7 mouse cellular contexts compared by ENCODE assay signal in the genomic region with DNA sequence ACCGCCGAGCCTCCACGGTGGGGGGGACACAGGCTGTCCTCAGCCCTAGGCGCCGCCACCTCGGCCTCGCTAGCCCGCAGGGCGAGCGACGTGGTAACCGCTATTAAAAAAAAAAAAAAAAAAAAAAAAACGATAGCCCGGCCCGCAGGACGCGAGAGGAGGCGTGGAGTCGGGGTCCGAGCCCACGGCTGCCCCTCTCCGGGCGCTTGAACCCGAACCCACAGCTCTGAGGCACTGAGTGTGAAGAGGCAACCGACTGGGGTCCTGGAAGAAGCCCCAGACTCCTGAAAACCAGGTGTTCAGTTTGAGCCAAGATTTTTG. TPM values are rescaled to one million over a fixed set of nuclear protein-coding genes. Genes with fewer than 3 reads are reported as not detected.
DNase-seq lines count a peak whose midpoint lies in the region; ATAC-seq lines count a peak whose summit lies in the region.

No protein-coding gene starts in this region.

- no peaks in the 10 kb centered on the region for H3K9me3 ChIP-seq in lung, embryonic 16.5 days (ENCODE audit: control insufficient read depth, low read length)
- no peaks in the 10 kb centered on the region for H3K9me3 ChIP-seq in erythroblast, embryonic 14.5 days (ENCODE audit: control insufficient read depth, low read length)
- no peaks in the 10 kb centered on the region for H3K9me3 ChIP-seq in limb, embryonic 12.5 days
- no peaks in the 10 kb centered on the region for H3K9me3 ChIP-seq in stomach, embryonic 14.5 days (ENCODE audit: control insufficient read depth, low read depth, low read length)

- 0% methylated on average over 24 of the region's 25 CpGs for WGBS in lung, embryonic 16.5 days
- WGBS in limb, embryonic 12.5 days: 0% methylated on average over 24 of the region's 25 CpGs
- under 1% methylated on average over 25 of the region's 25 CpGs for WGBS in stomach, embryonic 14.5 days

- peak; percentile 83 for ATAC-seq in lung, embryonic 16.5 days (ENCODE audit: low read depth)
- no peak for ATAC-seq in limb, embryonic 12.5 days (ENCODE audit: insufficient number of reproducible peaks, insufficient read depth, low FRiP score, low TSS enrichment, low read depth)
- no peak for ATAC-seq in stomach, embryonic 14.5 days (ENCODE audit: insufficient number of reproducible peaks, insufficient read depth, low FRiP score, low read depth)
- ATAC-seq in frontal cortex, adult (ENCODE audit: low TSS enrichment): no peak; the same call in 1 of the 2 replicates

- H3K36me3 ChIP-seq in lung, embryonic 16.5 days (ENCODE audit: control insufficient read depth, insufficient read depth, low read length): no peaks in the 10 kb centered on the region
- no peaks in the 10 kb centered on the region; the same call in none of the 2 replicates for H3K36me3 ChIP-seq in erythroblast, embryonic 14.5 days (ENCODE audit: control insufficient read depth)
- no peaks in the 10 kb centered on the region for H3K36me3 ChIP-seq in limb, embryonic 12.5 days
- no peaks in the 10 kb centered on the region for H3K36me3 ChIP-seq in stomach, embryonic 14.5 days (ENCODE audit: control insufficient read depth, insufficient read depth, low read length)

- H3K27ac ChIP-seq in lung, embryonic 16.5 days (ENCODE audit: low read length): peak overlapping the region; percentile 62; the same call in 1 of the 2 replicates
- peak overlapping the region; percentile 83 for H3K27ac ChIP-seq in limb, embryonic 12.5 days
- H3K27ac ChIP-seq in stomach, embryonic 14.5 days (ENCODE audit: low read length): peak overlapping the region; percentile 45

- H3K4me3 ChIP-seq in lung, embryonic 16.5 days (ENCODE audit: low read length): peak overlapping the region; percentile 90
- H3K4me3 ChIP-seq in erythroblast, embryonic 14.5 days (replicated peaks): peak overlapping the region; percentile 88
- H3K4me3 ChIP-seq in limb, embryonic 12.5 days (replicated peaks): peak overlapping the region; percentile 67
- H3K4me3 ChIP-seq in stomach, embryonic 14.5 days (ENCODE audit: low read depth, low read length): peak overlapping the region; percentile 50

- peaks cover 19% of the 10 kb centered on the region for H3K4me1 ChIP-seq in lung, embryonic 16.5 days (replicated peaks; ENCODE audit: control insufficient read depth, insufficient read depth, low read length)
- H3K4me1 ChIP-seq in erythroblast, embryonic 14.5 days (ENCODE audit: control insufficient read depth): peaks cover 28% of the 10 kb centered on the region
- H3K4me1 ChIP-seq in limb, embryonic 12.5 days (replicated peaks): peaks cover 17% of the 10 kb centered on the region
- H3K4me1 ChIP-seq in stomach, embryonic 14.5 days (ENCODE audit: control insufficient read depth, insufficient read depth, low read length): 0 out of 2 replicates have a peak, but pooled peaks cover 6% of the 10 kb centered on the region

- peak overlapping the region; percentile 81 for H3K4me2 ChIP-seq in lung, embryonic 16.5 days (ENCODE audit: low read depth, low read length)
- peak overlapping the region; percentile 72 for H3K4me2 ChIP-seq in limb, embryonic 12.5 days
- H3K4me2 ChIP-seq in stomach, embryonic 14.5 days (replicated peaks; ENCODE audit: low read depth, low read length): peak overlapping the region; percentile 85

- H3K9ac ChIP-seq in lung, embryonic 16.5 days (ENCODE audit: low read length): peak overlapping the region; percentile 92
- peak overlapping the region; percentile 84 for H3K9ac ChIP-seq in limb, embryonic 12.5 days (replicated peaks)
- H3K9ac ChIP-seq in stomach, embryonic 14.5 days (replicated peaks; ENCODE audit: low read depth, low read length): peak overlapping the region; percentile 89

- no peaks in the 10 kb centered on the region for H3K27me3 ChIP-seq in lung, embryonic 16.5 days (ENCODE audit: control insufficient read depth, insufficient read depth, low read depth, low read length)
- H3K27me3 ChIP-seq in erythroblast, embryonic 14.5 days (ENCODE audit: control insufficient read depth): no peaks in the 10 kb centered on the region
- H3K27me3 ChIP-seq in limb, embryonic 12.5 days: no peaks in the 10 kb centered on the region
- no peaks in the 10 kb centered on the region for H3K27me3 ChIP-seq in stomach, embryonic 14.5 days (ENCODE audit: control insufficient read depth, insufficient read depth, low read length)

- DNase-seq in lung, postnatal 4 days: no peak
- DNase-seq in frontal cortex, postnatal 36 days (ENCODE audit: low spot score in 2 of 2): no peak

RNA-seq across cellular contexts. Expression of a gene that starts 11.9 kb away (rescaled TPM):
- polyA plus RNA-seq in lung, embryonic 16.5 days (2015; fragmentation: Nextera tagmentation; extraction: Ambion mirVana): 9.4 TPM in 2 replicates
- polyA plus RNA-seq in erythroblast, embryonic 14.5 days (2012): 0.32 and 0.38 TPM in 2 replicates
- 4.9 and 6.6 TPM in 2 replicates for polyA plus RNA-seq in limb, embryonic 12.5 days (2016; fragmentation: Nextera tagmentation; extraction: Ambion mirVana)
- 8.8 and 9.0 TPM in 2 replicates for polyA plus RNA-seq in stomach, embryonic 14.5 days (2014; fragmentation: Nextera tagmentation; extraction: Ambion mirVana)

RNA-seq across cellular contexts. Expression of a gene that starts 12.3 kb away (rescaled TPM):
- polyA plus RNA-seq in lung, embryonic 16.5 days (2015; fragmentation: Nextera tagmentation; extraction: Ambion mirVana): 23.3 and 28.5 TPM in 2 replicates
- 0.07 and 0.15 TPM in 2 replicates for polyA plus RNA-seq in erythroblast, embryonic 14.5 days (2012)
- 26.5 and 29.6 TPM in 2 replicates for polyA plus RNA-seq in limb, embryonic 12.5 days (2016; fragmentation: Nextera tagmentation; extraction: Ambion mirVana)
- polyA plus RNA-seq in stomach, embryonic 14.5 days (2014; fragmentation: Nextera tagmentation; extraction: Ambion mirVana): 24.0 and 25.2 TPM in 2 replicates

RNA-seq across cellular contexts. Expression of a gene that starts 47.3 kb away (rescaled TPM):
- polyA plus RNA-seq in lung, embryonic 16.5 days (2015; fragmentation: Nextera tagmentation; extraction: Ambion mirVana): 421 and 425 TPM in 2 replicates
- polyA plus RNA-seq in erythroblast, embryonic 14.5 days (2012): 0.24 and 0.45 TPM in 2 replicates
- polyA plus RNA-seq in limb, embryonic 12.5 days (2016; fragmentation: Nextera tagmentation; extraction: Ambion mirVana): 484 and 487 TPM in 2 replicates
- polyA plus RNA-seq in stomach, embryonic 14.5 days (2014; fragmentation: Nextera tagmentation; extraction: Ambion mirVana): 480 and 481 TPM in 2 replicates

Comparison
In these comparisons a context has a peak if more than half of its experiments do, and no peak if none do; other contexts are left out.
1. RNA of a gene that starts 12.3 kb away (polyA plus RNA-seq): 26.5 to 29.6 TPM in limb, embryonic 12.5 days, 23.3 to 28.5 TPM in lung, embryonic 16.5 days and 24.0 to 25.2 TPM in stomach, embryonic 14.5 days; 0.07 to 0.15 TPM in erythroblast, embryonic 14.5 days; every median in the first group is over 10 times any median in the second.
2. RNA of a gene that starts 47.3 kb away (polyA plus RNA-seq): 484 to 487 TPM in limb, embryonic 12.5 days, 480 to 481 TPM in stomach, embryonic 14.5 days and 421 to 425 TPM in lung, embryonic 16.5 days; 0.24 to 0.45 TPM in erythroblast, embryonic 14.5 days; every median in the first group is over 100 times any median in the second.
3. Peak in every context shown above with its lines, with median percentiles within 50 percentile points of each other: H3K27ac ChIP-seq, H3K4me2 ChIP-seq, H3K4me3 ChIP-seq and H3K9ac ChIP-seq.